Mouse (Mus musculus) adrenal gland, adult 8-10 months (tissue): ENCODE measurements around the gene Usp16. TPM values are rescaled to one million over a fixed set of nuclear protein-coding genes. Genes with fewer than 3 reads are reported as not detected.

Experiments used
- DNase-seq: peaks from one replicate; pipeline ENCODE4 v3.0.0; 2022
- total RNA-seq, 4 experiments: library from RNA; stranded (reverse); gene quantifications; 2 replicates each; pipeline ENCODE4 v1.2.4; 2022

Usp16 gene
- 10 to 100 TPM; 64.2 to 72.5 (median 68.0) TPM for total RNA-seq

DNA sequence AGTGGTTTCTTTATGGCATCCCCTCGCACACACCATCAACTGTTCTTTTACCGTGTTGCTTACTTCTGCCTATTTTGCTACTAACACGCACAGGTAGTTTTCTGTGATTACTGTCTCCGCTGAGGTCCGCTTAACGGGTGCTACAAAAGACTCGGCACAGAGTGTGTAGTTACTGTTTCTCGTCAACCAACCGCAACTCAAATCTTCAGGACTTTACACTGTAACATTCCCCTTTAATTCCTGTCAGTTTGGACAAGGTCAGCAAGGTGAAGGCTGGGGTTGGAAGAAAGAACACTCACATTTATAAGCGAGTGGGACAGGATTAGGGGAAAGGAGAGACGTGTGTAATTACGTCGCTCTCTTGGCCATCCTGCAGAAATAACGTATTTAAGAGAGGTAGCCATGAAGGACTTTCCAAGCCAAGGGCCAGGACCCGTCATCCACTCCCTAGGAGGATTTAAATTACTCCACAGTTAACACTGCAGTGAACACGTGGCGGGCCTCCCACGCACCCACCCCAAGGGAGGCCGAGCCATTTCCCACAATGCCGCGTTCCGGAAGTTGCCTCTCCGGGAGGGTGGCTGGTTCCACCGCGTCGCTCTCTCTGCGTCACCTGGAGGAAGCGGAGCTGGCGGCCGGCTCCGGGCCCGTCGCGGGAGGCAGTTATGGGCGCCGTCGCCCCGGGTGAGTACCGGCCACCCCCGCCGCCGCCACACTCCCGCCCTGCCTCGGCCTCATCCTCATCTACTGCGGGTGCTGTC is at the start of gene Usp16:
Usp16 (plus strand) TSS at position 285 of the 761 bp plus-strand sequence.
- peak; percentile 91 for DNase-seq

DNA sequence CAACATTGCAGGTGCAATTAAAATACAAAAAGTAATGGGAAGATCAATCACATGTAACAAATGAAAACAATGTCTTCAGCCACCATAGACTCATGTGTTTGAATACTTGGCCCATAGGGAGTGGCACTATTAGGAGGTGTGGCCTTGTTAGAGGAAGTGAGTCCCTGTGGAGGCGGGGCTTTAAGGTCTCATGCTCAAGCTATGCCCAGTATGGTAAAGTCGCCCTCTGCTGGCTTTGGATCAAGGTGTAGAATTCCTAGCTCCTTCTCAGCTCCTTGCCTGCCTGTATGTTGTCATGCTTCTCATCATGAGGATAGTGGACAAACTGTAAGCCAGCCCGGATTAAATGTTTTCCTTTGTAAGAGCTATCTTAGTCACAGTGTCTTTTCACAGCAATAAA is 49.5 kb upstream of the Usp16 start:
- no peak for DNase-seq

DNA sequence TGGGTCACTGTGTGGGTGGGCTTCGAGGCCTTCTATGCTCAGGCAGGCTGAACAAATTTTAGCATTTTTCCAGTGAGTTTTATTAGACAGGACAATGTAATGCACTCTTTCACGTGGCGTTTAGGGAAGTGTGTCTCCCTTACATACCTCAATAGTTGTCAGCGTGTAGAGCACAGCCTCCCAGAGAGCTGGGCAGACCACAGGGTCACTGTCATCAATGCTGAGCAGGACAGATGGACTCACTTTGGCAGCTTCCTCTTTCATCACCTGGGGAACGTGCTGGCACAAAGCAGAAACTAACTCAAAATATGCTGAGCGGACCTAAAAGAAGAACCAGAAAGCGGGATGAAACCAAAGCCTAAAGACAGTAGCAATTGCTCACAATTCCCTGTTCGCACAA is 33.8 kb upstream of the Usp16 start:
- no peak for DNase-seq

DNA sequence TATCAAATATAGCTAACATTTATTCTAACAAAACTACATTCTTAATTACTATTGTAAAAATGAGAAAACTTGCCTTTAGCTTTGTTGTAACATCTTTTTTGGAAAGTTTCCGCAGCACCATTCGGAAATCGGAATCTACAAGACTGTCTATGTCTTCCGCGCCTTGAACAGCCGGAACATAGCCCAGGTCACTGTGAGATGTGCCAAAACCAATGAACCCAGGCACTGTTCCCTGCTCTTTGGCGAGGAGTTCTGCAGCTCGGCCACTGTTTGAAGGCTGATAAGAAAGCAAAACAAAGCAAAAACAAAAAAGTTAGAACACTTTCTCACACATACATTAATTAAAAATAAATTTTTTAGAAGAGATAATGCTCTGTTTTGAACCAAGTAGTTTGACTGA is 27.0 kb upstream of the Usp16 start:
- no peak for DNase-seq

DNA sequence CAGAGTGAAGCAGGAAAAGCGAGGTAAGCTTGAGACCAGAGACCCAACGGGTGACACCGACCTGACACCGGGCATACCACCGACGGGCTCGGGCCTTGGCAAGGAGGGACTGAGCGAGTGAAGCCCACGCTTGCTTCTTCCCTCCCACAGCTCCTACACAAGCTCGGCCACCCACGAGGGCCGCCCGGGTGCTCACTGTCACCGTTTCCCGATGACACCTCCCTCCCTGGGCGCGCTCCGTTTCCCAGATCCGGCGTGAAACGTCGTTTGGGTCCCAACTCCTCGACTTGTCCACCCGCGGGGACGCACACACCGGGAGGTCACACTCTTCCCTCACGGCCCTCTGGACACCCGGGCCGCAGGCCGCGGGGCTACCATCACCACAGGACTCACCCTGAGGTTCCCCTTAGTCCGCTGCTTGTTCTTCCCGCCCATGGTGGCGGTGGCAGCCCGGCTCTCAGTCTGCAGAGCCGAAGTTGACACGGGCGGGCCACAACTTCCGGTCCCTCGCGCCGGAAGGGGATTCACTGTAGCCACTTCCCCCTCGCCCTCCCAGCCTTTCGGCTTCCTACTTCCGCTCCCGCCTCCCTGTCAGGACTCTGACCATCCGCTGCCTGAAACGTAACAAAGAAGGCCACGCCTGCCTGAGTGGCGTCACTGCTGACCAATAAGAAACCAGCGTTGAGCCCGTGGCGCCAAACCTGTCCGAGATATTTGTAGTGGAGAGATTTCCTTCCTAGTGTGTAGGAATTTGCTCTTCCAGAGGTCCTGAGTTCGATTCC is 22.3 kb upstream of the Usp16 start, which contains the start of gene Ltn1:
Ltn1 (minus strand) TSS at position 580 of the 782 bp plus-strand sequence.
- peak; percentile 99 for DNase-seq

DNA sequence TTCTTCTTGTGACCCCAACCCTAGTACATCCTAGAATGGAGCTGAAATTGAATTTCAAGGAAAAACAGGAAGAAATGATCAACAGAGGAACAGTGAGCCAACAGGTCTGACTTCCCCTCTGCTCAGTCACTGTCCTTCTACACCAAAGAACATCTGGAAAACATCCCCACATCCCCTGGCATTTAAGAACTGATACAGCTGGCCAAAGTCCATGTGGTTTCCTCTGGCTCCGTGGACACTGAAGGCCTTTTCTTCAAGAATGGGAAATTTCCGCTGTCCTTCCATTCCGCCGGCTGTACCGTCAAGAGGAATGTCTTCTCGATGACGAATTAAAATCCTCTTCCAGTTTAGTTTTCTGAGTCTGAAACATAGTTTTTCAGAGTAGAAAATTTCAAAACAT is 20.2 kb upstream of the Usp16 start:
- DNase-seq = no peak

DNA sequence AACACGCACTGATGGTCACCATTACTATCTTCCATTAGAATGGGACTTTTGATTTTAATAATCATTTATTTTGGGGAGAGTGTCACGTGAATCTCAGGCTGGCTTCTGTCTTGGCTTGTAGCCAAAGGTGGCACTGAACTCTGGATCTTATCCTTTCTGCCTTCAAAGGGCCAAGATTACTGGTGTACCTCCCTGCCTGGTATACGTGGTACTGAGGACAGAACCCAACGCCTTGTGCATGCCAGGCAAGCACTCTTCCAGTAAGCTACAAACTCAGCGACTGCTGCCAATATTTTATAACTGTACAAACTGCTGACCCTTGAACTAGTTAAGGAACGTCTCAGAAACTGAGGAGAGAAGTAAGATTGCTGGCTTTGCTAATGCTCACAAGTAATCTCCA is 19.6 kb upstream of the Usp16 start:
- no peak for DNase-seq

DNA sequence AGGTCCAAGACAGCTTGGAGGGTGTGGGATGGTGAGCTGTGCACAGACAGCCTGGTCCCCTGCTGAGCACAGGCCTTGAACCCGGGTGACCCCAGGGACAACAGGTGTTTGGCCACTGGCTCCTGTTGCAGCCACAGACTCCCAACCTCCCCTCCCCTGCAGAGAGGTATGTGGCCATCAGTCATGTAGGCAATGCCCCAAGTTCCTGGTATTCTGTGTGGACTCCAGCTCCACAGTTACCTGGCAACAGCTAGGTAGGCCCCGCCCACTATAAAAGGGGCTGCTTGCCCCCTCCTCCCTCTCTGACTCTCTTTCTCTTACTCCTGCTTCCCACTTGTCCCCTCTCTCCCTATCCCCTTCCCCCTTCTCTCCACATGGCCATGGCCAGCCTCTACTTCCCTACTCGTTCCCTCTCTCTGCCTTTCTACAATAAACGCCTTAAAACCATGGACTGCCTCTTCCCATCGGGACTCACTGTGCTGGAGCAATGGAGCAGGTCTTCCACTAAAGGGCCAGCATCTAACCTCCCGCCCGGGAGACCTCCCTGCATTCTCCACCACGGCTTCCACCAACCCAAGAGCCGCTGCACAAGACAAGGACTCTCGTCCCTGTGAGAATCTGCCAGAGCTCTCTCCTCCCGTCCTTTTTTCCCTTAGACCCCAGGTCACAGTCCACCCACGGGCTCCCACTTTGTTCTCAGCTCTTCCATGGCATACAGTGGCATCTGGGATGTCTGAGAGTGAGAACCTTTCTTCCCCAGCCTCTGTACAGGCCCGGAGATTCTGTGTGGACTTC is 18.9 kb upstream of the Usp16 start:
- no peak for DNase-seq

DNA sequence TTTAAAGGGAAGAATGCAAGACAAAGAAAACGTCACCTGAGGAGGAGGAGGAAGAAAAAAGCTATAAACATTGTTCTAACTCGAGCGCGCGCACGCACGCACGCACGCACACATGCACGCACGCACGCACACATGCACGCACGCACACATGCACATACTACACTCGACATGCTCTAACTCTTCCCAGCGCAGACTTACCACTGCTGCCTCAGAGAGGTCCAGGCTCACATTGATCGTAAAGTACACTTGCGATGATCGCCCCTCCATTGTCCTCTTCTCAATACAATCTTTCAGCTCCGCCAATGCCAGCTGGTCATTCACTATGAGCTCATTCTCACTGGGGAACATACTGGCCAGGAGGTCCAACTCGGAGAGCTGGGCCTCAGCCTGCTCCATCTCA is 17.4 kb upstream of the Usp16 start:
- DNase-seq = no peak

DNA sequence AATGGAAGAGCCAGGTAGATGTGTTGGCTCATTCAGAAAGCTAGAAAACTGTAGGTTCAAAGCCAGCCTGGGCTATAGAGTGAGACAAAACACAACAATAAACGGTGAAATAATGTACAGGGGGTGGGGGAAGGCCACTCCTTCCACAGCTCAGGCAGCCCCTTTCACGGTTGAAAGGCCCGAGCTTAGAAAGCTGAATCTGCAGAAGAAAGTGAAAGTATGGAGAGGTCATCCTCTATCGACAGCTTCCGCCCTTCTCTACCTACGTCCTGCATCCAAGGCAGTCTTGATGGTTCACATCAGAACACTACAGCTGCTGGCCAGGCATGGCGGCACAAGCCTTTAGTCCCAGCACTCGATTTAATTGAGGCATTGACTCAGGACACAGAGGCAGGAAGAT is 15.8 kb upstream of the Usp16 start:
- no peak for DNase-seq

DNA sequence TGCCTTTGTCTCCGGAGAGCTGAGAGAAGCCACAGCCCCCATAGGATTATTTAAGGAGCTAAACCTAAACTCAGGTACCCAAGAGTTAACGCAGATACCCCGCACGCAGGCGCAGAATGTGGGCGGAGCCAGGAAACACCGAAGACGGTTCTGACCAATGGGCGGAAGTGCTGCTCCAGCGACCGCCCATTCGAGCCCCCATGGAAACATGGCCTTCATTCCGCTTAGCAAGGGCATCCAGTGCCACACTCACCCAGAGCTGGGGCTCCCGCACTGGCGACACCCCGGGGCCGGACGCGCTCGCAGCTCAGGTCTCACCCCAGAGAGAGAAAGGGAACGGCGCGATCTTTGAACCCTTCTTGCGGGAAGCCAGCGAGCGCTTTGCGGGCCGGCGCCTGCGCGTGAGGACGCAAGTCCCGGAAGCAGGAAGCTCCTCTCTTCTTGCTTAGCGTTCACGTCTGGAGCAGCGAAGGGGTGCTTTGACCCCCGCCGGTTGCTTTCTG is 14.3 kb upstream of the Usp16 start, which contains the start of gene Rwdd2b:
Rwdd2b (minus strand) TSS at position 390 of the 503 bp plus-strand sequence.
- peak; percentile 88 for DNase-seq

DNA sequence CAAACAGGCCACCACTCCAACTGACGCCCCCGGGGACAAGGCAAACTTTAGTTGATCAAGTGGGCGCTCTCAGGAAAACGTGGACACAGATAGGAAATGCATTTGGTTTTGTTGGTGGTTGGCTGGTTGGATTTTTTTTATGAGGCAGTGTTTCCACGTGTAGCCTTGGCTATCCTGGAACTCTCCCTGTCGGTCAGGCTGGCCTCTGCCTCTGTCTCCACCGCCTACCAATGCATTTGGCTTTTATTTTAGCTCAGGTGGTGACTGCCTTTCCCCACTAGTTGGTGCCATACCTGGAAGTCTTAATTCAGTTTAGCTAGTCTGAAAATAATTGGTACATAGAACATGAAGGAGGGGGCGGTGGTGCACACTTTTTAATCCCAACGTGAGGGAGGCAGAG is 13.4 kb upstream of the Usp16 start:
- no peak for DNase-seq

DNA sequence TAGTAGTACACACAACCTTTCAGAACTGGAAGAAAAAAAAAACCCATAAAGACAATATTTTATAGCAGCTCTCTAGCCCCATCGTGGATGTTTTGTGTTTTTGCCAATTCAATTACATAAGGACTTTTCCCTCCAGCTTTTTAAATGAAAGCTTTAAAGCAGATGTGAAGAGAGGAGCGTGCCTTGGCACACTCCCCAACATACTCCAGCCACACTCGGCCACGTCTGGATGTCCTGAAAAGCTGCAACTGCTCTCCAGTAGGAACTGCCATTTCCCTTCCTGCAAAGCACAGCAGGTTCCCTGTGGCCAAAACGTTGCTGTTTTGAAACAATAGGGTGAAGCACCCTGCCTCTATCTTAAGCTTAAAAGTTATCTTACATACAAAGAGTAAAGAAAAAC is 12.2 kb upstream of the Usp16 start:
- DNase-seq = no peak

DNA sequence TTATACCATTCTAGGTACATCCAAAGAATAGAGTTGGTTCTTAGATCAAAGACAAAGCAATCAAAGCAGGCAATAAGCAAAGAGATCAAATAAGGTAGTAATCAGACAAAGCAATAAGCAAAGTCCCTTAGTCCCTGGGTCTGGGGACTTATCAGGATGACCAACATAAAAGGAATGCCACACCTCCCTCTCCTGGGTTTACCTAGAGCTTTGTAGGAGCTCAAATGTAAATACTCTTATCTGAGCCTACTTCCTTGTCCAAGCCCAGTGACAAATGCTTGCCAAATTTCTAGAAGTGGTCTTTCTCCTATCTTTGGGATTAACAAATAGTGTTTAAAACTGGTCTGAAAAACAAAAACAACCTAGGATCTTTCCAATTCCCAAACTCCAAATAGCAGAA is 11.3 kb upstream of the Usp16 start:
- DNase-seq = no peak

DNA sequence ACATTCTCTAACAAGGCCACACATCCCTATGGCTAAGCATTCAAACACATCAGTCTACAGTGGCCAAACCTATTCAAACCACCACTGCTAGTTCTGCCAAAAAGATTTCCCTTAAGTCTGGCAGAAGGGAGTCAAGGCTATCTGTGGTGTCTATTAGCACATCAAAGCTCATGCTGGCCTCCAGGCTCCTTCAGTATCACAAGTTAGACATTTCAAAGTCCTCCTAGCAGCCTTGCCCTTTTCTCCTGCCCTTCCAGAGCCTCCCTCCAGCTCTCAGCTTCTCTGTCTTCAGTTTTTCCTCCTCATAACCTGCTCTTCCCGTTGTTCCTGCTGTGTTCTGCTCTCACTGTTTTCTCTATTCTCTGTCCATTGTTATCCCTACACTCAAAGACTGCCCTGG is 10.4 kb upstream of the Usp16 start:
- no peak for DNase-seq

DNA sequence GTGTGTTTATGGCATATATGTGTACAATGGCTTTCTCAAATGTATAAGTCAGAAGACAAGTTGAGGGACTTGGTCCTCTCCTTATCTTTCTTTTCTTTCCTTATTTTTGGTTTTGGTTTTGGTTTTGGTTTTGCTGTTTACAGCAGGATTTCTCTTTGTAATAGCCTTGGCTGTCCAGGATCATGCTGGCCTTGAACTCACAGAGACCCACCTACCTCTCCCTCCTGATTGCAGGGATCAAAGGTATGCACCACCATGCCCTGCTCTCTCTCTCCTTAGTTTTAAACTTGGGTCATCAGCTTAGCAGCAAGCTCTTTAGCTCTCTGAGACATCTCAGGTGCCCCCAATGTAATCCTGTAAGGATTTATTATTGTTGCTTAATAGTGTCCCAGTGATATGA is 9.4 kb upstream of the Usp16 start:
- DNase-seq = no peak

DNA sequence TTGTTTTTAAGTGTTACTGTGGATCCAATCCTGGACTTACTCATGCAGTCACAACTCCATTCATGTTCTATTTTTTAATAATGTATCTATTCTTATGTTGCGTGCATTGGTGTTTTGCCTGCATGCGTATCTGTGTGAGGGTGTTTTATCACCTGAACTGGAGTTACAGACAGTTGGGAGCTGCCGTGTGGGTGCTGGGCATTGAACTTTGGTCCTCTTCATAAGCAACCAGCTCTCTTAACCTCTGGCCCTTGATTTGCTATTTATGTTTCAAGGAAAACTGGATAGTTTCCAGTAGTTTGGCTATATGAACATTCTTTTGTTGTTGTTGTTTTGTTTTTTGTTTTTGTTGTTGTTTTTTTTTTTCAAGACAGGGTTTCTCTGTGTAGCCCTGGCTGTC is 9.0 kb upstream of the Usp16 start:
- no peak for DNase-seq

DNA sequence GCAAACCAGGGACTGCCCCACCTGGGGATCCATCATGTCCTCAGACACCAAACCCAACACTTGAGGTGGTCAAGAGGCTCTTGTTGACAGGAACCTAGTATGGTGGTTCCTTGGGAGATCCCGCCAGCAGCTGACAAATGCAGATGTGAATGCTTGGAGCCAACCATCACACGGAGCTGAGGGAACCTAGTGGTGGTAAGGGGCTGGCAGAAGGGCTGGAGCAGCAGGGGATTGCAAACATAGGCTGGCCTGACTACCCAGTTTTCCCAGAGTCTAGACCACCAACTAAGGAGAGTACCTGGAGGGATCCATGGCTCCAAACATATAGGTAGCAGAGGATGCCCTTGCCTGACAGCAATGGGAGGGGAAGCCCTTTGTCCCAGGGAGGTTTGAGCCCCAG is 1.3 kb upstream of the Usp16 start:
- no peak for DNase-seq

DNA sequence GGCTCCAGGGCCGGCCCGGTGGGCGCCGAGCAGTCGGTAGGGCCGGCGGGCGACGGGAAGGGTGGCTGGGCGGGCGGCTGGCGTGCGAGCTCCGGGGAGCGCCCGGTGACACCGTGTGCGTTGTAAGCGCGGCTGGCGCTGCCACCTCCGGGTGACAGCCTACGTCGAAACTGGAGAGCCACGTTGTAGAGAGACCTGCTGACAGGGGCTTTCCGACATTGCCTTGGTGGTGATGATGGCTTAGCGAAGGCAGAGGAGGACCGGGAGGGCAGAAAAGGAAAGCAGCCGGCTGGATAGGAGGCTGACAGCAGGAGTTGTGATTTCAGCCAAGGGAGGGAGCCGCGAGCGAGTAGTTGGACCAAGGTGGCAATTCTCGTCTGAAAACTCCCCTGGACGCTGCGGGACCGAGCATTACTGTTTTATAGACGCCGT is 693 bp downstream of the Usp16 start:
- DNase-seq = peak; percentile 27

DNA sequence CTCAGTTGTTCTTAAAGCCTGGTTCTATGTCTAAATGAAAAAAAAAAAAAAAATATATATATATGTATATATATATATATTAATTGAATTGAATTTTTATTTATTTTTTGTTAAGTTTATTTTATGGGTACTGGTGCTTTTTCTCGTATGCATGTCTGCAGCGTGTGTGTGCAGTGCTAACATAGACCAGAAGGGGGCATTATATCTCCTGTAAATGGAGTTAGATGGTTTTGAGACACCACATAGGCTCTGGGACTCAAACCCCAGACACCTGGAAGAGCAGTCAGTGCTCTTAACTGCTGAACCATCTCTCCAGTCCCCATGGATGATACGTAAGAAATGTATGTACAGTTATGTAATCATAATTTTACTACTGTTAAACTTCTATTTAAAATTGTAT is 4.2 kb downstream of the Usp16 start:
- no peak for DNase-seq

DNA sequence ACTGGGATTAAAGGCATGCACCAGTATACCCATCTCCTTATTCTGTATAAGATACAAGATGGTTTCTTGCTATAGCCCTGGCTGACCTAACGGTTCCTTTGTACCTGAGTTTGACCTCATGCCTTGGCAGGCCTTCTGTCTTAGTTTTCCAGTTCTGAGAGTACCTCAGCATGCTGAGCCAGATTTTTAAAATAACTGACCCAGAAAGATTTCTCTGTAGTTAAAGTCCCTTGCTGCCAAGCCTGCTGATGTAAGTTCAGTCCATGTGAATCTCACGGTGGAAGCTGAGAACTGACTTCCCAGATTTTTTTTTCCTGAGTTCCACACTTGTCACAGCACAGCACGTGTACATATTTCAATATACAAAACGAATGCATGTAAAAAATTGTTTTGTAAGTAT is 16.1 kb downstream of the Usp16 start:
- no peak for DNase-seq

DNA sequence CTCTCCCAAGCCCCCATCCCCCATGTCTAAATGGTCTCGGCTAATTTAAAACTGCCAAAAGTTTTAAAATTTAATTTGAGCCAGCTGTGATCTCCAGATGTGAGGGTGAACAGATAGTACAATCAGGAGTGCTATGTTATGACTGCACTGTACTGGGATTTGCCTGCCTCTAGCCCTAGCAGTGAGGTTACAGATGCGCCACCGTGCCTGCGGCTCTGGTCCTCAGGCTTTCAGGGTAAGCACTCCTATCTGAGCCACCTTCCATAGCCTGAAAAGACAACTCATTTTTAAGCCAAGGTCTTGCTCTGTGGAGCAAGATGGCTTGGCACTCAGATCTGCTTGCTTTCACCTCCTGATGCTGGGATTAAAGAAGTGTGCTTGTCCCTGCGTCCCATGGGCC is 29.9 kb downstream of the Usp16 start:
- no peak for DNase-seq

DNA sequence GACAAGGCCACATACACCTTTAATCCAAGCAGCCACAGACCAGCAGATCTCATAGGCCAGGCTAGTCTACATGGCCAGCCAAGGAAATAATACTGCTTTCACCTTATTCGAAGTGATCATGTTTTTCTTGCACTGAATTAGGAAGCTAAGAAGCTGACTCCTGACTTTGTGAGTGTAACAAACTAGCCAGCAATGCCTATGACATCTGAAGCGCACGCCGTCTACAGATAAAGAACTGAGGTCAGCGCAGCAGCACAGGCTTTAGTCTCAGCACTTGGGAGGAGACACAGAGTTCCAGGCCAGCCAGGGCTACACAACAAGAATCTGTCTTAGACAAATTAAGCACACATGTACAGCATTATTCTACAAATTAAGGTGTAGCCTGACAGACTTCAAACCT is 32.2 kb downstream of the Usp16 start:
- no peak for DNase-seq
